Mouse (Mus musculus) adrenal gland, postnatal 25 days (tissue): ENCODE results near the gene Gab1. TPM values are rescaled to one million over a fixed set of nuclear protein-coding genes. Genes with fewer than 3 reads are reported as not detected.

Experiments
- DNase-seq: peaks from one replicate; pipeline ENCODE4 v3.0.0; 2021; ENCODE audit warnings: mixed read lengths
- total RNA-seq: library from RNA; stranded (reverse); gene quantifications from 2 replicates; pipeline ENCODE4 v1.2.3, GENCODE M21; 2021

The Gab1 gene
- total RNA-seq, 1 experiment from 2014 or later: 24.9 TPM

- no peak for DNase-seq
Observed at GRCm38 (mm10) chr8:80872688-80873087, 7.6 kb downstream of the Gab1 start.

GRCm38 (mm10) chr8:80871400-80871799 is 8.9 kb downstream of the Gab1 start:
- DNase-seq: no peak

DNA sequence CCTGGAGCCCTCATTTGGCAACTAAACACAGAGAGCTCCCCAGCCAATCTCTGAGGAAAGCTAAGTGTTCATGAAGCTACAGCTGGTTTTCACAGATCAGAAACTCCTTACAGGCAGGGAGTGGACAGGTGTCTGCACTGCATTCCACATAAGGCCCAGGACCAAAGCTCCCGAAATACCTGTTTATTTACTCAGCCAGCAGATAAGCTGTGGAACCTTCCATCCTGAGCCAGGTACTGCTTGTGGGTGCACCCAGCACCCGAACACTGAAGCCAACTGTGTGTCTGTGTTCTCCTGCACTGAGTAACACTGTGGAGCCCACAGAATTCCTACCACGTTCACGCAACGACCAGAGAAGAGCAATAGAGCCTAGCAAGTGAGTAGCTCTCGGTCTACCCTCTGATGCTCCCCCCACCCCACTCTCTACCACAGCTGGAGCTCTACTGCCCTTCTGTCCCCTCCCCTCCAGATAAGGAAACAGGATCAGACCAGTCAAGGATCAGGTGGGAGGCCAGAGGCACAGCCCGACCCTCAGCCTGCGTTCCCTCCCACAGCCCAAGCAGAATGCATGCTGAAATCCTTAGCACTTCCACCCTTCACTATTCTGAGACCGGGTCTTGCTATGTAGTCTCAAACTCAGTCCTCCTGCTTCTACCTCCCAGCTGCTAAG is 9.6 kb downstream of the Gab1 start:
- no peak for DNase-seq

DNA sequence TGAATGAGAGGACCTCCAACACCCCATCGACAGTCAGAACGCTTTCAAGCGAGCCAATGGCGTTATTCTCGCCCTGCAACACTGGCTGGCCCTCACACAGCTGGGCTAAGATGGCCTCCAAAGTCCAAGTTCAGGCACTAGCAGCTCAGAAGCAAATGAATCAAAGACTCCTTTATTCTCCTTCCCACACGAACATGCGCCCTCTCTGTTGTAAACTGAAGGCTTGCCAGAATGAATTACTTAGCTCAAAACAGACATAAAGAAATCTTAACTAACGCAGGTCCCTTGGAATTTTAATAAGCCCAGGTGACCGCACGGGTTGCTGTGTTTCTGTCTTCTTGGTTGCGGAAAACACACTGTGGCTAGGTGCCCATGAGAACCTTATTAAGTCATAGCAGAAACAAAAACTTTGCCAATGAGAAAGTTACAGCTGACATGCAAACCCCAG is 10.4 kb downstream of the Gab1 start:
- DNase-seq: no peak

DNA sequence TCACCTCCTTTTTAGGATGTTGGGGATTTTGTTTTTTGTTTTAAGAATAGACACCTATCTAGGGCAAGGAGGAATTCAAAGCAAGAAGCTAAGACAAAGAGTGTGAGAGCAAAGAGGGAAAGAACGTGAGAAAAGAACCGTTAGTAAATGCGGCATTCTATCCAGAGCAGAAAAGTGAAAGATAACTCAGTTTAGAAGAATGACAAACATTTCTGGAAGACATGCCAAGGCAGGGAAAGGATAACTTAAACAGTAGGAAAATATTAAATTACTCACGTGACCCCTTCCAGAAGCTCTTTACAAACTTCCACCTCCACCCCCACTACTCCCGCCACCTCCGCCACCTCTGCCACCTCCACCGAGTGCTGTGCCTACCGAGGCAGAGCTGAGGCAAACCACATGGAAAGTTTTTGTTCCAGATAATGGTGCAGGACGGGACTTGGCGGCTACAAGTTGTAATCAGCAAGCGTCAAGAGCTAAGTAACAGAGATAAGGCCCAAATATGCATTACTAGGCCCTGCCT is 11.5 kb downstream of the Gab1 start:
- no peak for DNase-seq

DNA sequence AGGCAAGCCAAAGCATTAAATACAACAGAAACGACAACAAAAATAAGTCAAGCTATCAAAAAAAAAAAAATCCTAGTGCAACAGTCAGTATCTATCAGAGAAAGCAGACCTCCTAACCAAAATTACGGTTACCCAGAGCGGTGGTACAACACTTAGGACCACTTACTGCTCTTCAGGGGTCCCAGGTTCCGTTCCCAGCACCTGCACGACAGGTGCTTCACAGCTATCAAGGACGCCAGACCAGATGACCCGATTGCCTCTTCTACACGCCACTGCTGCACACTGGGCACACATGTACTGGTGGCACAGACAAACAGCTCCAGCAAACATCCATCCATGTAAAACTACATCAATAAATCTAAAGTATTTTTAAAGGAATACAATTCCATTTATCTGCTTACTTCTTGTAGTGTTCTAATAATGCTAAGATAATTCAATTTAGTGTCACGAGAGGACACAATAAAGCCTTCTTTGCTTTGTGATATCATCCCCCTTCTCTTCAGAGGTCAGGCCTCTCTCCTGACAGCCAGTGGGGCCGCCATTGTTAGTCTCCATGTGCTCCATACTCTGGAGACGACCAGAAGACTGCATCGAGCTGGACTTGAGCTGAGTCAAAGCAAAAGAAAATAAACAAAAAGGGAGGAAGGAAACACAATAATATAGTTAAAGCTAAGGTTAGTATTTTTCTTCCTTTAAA is 12.2 kb downstream of the Gab1 start:
- DNase-seq: no peak

- DNase-seq: no peak
Observed at GRCm38 (mm10) chr8:80867598-80867997, 12.7 kb downstream of the Gab1 start.

DNA sequence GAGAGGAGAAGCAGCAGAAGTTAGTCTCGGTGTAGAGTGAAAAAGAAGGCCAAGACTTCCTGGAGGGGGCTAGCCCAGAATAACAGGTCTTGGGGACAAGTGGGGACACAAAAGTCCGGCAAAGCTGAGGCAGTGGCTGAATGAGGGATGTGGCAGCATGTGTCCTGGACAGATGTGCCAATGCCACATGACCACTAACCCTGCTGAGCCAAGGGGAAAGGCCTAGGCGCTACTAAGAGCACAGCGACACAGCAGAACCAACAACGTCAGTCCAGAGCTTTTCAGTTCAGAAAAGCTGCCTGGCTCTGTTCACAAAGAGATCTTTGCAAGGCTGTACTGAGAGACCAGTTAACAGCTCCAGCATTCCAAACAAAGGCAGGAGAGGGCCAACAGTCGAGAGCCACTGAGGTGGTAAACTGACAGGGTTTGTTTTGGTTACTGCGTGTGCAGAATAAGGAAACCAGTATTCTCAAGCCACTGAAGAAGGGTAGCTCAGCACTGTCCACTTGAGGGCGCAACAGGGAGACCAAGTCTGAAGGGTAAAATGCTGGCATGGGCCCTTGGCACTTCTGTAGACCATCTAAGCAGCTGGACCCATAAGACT is 15.0 kb downstream of the Gab1 start:
- no peak for DNase-seq

DNA sequence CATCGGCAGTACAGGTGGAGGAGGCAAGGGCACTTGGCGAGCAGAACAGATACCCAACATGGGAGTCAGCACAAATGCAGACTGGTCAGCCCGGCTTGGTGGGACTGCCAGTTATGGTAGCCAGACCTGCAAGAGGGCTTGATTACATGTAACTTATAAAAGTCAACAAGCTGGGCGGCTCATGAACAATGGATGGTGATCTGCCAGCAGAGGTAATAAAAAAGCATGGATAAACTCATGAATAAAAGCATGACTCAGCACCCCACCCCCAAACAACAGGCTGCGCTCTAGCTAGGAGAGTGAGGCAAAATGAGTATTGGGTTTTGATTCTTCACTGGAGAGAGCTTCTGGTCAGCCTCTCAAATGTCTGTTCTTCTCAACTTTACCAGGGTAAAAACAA is 16.9 kb downstream of the Gab1 start:
- no peak for DNase-seq

DNA sequence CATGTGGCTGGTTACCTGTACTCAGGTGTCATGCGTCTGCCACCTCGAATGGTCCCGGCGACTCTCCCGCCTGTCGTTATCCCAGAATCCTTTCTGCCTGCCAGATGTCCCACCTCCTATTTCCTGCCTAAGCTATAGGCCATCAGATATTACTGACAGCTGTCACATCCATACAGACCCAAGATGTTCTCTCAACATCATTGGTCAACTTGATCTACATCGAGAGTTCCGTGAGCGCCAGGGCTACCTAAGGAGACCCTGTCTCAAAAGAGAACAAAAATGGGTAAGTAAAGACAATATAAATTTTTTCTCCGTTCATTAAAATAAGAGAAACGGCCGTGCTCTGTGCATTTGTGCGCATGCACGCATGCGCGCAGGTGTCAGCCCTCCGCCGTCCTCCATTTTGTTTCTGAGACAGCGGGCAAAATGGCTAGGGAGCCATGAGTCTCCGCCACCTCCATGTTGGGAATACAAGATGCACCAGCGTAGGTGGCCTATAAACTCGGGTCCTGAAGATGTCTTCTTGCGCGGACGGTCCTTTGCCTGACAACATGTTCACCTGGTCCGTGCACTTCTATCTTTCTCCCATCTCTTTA is 21.0 kb downstream of the Gab1 start:
- no peak for DNase-seq

DNA sequence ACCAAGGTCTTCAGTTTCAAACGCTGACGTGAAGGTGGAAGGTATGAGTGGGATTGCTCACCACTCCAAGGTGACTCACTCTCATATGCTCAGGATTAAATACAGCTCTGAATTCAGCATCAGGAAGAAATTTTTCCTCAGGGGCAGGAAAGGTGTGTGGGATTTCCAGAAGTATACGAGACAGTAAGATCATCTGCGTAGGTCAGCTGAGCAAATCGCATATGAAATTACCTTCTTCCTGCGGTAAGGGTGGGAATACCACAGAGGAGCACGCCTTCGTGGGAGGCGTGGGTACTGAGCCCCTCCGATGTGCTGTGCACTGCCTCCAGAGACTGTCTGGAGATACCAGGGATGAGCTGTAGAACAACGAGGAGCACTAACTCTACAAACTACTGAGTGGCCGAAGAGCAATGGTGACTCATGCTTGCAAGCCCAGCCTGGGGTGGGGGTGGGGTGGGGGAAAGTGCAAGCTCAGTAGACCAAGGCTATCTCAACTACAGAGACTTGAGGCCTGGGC is 22.4 kb downstream of the Gab1 start:
- no peak for DNase-seq

DNA sequence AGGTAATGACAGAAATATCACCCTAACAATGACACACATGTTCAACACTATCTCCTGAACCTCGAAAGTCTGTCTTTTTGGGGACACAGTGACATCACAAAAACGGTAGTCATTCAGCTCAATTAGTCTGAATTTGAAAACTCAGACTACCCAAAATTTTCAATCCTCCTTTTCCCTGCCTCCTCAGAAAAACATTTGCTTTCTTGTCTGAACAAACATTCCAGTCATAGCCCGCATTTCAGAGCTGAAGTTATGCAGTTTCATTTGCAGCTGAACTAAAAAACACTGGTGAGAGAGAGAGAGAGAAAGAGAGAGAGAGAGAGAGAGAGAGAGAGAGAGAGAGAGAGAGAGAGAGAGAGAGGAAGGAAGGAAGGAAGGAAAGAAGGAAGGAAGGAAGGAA is 23.2 kb downstream of the Gab1 start:
- no peak for DNase-seq

DNA sequence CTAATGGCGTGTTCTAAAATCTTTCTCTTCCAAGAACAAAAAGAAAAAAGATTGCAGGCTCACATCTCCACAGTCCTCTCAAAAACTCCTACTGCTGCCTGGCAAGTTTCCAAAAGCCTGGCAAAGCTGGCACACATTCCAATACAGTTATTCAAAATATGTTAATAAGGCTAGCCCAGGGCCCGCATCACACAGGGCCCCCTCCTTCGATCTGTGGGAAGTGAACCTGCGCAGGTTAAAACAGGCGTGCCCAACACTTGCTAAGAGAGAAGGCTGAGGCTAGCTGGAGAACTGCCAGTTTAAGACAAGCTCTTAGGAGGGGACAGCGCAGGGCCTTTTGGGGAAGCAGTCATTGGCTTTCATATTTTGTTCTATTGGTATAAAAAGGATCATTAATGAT is 23.7 kb downstream of the Gab1 start:
- peak; percentile 45 for DNase-seq

DNA sequence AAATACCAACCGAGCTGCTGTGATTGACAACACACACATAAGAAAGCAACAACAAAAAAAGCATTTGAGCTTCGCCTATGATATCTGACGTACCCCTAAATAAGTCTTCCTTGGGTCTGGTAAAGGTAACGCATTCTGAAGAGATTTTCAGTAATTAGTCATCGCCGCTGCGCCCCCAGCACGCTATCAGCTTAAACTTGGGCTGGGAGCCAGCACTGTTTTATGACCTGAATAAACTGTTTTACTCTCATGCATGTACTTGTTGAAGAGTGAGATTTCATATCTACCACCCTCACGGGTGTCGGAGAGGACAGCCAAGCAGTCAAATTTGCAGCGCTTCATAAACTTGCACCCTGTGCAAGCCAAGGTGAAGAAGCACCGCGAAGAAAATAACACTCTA is 26.7 kb downstream of the Gab1 start:
- DNase-seq: no peak

DNA sequence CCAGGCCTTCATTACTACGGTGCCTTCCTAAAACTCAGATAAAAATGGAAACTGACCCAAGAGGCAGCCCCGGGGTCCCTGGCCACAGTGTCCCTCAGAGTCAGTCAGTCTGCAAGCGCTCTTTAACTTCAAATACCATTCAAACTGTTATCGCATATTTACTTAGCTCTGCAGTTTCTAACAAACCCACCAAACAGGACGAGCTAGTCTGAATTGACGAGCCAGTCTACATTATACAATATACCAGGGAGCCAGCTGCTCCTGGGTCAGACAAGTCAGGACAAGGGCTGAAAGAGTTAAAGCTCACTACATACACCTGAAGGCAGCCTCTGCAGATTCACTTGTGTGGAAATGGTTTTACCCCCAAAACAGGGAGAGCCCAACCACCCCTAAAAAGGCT is 27.1 kb downstream of the Gab1 start:
- DNase-seq: no peak

DNA sequence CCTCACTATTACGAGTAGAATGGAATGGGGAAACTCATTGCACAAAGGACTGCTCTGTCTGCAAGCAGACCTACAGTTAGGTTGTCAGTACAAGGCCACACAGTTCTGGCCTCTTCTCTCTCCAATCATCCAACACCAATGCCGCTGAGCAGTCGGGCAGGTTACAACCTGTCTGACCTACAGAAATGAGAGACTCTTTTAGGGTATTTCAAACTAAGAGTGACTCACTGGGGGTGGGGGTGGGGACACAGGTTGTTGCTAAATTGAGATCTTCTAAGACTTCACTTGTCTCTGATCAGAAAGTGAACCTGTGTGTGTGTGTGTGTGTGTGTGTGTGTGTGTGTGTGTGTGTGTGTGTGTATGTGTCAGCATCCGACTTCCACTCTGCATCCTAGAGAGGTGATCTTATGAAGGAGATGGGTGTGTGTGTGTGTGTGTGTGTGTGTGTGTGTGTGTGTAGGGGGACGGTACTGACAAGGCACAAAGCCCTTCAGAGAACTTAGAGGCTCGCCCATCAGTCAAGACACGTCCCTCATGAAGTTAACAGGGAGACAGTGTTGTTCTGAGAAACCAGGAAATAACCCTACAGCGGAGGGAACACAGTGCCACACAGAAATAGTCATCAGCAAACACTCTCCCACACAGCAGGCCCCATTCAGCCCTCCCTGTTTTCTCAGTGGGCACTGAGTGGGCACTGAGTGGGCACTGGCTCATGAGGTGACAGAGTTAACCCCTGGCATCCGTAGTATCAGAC is 27.7 kb downstream of the Gab1 start:
- no peak for DNase-seq

GRCm38 (mm10) chr8:80851648-80852047 is 28.7 kb downstream of the Gab1 start:
- no peak for DNase-seq

- no peak for DNase-seq
Observed at GRCm38 (mm10) chr8:80850013-80850412, 30.3 kb downstream of the Gab1 start.

DNA sequence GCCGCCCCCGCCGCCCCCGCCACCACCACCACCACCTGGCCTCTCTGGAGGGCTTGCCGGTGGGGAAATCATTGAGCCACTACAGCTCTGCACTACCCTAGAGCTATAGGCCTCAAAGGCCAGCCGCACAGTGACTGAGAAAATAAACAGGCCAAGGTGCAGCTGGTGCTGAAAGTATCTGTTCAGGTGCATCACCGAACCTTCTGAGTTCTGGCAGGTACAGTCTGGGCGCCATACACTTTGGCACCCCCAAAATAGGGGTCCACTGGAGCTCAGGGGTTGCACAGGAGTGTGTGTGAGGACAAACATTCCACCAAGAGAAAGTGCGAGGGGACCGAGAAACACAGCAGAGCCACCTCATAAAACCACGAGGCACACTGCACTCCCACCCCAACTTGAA is 31.7 kb downstream of the Gab1 start:
- no peak for DNase-seq

- no peak for DNase-seq
Observed at GRCm38 (mm10) chr8:80847912-80848311, 32.4 kb downstream of the Gab1 start.

DNA sequence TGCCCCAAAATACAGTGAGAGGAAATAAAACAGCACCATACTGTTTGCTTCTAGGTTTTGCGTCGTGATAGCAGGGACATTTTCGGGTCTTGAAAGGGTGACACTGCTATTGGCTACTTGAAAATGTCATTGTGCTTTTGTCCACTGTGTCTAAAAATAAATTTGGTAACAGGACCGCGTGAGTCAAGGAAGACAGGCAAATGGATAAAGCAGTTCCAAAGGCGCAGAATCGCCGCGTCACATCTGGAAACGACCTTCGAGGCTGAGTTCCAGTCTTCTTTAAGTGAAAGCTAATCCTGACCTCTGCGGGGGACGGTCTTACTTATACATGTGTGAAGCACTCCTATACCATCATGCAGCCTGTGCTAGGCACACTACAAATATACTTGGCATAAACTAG is 35.0 kb downstream of the Gab1 start:
- no peak for DNase-seq
